Mouse (Mus musculus) G1E-ER4 (cell line): ENCODE measurements around the gene Anapc13. TPM values are rescaled to one million over a fixed set of nuclear protein-coding genes. Genes with fewer than 3 reads are reported as not detected.

Experiments used
- GATA1 ChIP-seq: IDR thresholded peaks from one replicate; pipeline ENCODE4 v1.8.0; 2012; ENCODE audit warnings: low read length, inconsistent platforms
- polyA plus RNA-seq: library from polyadenylated mRNA; stranded (reverse); fragments of >175 nt; gene quantifications from 2 replicates; pipeline ENCODE4 v1.2.3, GENCODE M21; 2012

Gene Anapc13
- 48.4 and 69.3 TPM in 2 replicates for polyA plus RNA-seq

DNA sequence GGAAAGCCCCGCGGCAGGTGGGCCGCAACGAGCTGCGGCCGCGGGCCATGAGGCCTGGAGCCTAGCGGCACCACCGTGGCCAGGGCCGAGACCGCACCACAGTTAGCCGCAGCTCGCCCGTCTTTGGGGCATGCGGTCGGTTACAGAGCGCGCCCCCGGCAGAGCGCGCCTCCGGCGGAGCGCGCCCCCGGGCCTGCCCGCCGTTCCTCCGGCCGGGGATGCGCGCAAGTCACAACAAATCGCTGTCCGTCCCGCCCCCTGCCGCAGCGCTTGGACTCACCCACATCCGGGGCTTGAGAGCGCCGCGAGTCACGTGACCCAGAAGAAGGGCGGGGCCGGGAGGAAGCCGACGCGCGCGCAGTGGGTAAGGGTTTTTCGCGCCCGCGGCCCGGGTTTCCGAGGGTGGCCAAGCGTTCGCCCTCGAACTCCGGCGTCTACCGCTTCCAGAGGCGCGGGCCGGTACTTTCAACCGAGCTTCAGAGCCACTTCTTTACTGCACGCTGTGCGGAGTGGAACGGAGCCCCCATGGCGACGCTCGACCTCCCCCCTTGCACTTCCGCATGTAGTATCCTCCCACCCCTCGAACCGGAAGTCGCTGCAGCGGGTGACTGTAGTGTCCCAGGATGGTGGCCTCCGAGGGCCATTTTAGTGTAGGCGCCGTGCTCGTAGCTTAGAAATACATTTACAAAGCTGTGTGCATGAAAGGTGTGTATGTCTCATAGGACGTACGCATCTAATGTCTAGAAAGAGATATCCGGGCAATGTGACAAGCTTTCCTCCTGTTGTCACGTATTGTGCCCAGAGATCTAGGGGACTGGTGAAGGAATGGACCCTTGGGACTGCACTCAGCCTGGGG, at the start of gene Anapc13, which contains the start of gene Cep63:
Anapc13 (plus strand) TSS at position 314 of the 856 bp plus-strand sequence.
Cep63 (minus strand) TSS at position 552 of the 856 bp plus-strand sequence.
- no peak for TF ChIP-seq GATA1

- TF ChIP-seq GATA1, result no peak
Observed at GRCm38 (mm10) chr9:102577480-102577879, 48.6 kb upstream of the Anapc13 start.

DNA sequence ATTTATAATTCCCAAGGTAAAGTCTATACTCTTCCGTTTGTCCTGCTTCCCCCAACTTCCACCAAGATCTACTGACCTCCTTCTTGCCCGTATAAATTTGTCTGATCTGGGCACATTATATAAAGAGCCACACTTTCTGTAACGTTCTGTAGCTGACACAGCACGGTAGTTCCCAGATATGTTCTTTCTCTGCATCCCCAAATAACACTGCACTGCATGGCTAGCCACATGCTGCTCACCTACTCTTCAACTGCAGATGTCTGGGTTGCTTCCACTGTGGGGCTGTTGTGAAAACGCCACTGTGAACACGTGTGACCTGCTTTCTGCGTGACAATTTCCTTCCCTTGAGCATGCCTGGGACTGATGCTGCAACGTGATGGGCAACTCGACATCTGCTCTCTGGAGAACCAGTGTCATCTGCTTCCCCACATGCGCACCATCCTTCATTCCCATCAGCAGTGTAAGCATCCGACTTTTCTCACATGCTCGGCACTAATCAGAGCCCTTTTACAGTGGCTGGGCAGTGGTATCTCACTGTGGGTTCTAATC, 44.1 kb upstream of the Anapc13 start:
- no peak for TF ChIP-seq GATA1

DNA sequence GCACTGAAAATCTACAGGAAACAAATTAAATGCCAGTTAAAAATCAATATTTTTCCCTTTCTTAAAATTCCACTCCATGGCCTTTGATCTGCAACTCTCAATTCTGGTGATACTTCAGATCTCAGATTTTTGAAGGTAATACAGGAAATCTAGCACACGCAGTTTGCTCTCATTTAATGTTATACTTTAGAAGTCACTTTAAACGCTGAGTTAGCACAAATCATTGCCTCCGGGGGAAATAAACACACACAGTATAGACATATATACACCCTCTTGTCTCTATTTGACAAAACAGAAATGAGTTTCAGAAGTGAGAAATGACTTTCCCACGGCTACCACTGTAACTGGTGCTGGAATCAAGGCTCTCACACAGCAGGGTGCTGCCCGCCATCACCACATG, 38.7 kb upstream of the Anapc13 start:
- TF ChIP-seq GATA1, result no peak

DNA sequence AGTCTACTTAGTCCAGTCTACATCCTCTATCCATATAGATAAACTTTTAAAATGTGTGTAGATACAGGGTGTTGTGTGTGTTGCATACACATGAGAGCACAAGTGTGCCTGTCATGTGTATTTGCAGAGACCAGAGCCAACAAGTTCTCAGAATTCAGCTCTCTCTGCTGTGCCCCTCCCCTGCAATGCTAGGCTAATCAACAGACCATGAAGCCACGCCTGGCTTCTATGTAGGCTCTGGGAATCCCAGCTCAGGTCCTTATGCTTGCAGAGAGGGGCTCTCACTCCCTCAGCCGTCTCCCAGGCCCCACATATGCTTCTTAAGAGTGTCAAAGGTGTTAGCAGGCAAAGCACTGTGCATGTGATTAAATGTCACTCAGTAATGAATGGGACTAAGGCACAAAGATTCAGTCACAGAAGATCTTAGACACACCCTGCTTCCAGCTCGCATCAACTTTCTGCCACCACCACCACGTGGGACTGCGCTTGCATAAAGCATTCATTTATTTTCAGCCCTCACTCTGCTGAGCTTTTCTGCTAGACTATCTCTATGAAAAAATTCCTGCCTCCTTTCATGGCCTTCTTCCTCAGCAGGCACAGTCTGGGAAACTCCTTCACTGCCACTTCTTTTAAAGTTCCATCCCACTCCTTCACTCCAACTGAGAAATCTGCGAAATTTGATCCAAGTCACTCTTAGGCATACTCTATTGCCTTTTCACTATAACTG, 31.3 kb upstream of the Anapc13 start:
- no peak for TF ChIP-seq GATA1

GRCm38 (mm10) chr9:102595662-102596436, 30.2 kb upstream of the Anapc13 start:
- TF ChIP-seq GATA1, result no peak

DNA sequence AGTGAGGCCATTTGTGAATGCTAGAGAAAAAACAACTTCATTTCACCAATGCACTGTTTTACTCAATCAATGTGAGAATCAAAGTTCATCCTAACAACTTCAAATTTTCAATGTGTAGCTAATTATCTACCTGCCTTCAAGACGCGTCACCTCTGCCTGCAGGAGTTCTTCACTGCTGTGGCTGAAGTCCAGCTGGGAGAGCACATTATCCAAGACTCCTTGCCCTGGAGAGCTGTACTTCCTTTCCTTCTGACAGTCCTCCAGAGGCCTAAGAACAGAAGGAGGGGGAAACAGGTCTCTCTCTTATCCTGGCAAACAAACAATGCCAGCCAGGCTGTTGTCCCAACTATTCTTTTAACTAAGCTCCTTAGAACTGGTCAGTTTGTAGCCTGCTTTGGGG, 24.9 kb upstream of the Anapc13 start:
- TF ChIP-seq GATA1, result no peak

DNA sequence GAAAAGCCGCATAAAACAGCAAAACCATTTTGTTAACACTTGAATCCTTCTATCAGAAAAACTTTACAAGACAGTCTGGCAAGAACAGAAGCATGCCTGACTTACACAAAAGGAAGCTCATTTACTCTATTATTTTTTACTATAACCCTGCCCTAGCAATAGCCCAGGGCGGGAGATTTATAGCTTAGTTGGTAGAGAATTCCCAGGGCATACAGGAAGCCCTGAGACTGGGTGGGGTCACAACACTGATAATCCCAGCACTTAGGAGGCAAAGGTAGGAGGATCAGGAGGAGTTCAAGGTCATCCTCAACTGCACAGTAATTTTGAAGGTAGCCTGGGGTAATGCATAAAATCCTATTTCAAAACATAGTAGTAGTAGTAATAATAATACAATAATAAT, 24.4 kb upstream of the Anapc13 start:
- TF ChIP-seq GATA1, result no peak

- TF ChIP-seq GATA1, result no peak
Observed at GRCm38 (mm10) chr9:102605162-102605561, 20.9 kb upstream of the Anapc13 start.

DNA sequence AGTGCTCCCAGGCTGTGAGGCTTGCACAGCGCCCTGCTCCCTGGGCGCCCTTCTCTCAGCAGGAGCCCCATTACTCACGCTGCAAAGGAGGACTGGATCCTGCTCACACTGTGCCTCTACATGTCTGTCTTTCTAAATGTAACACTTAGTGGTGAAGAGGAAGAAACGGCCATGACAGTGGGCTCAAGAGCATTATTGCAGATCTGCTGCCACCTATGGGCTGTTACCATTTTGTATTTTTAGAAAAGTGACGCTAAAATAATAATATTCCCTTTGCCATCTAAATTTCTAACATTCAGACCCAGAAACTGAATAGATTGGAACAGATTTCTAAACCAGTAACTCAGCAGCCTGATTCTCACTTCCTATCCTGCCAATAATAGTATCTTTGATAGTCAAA, 18.6 kb upstream of the Anapc13 start:
- TF ChIP-seq GATA1, result no peak

DNA sequence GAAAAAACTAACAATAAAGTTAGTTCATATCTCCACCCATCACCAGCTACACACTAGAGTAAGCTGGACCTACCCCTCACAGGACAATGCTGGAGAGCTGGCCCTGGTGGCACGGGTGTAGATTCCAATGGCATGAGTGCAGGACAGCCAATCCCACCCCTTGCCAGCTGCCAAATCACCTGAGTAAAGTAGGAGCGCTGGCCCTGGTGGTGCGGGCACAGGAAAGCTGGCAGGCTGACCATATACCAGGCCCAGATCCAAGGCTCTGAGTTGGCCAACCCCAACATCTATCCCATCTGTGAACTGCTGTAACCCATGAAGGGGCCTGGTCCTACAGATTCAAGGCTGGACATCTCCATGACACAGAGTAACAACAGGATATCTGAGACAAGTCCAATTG, 16.9 kb upstream of the Anapc13 start:
- TF ChIP-seq GATA1, result no peak

DNA sequence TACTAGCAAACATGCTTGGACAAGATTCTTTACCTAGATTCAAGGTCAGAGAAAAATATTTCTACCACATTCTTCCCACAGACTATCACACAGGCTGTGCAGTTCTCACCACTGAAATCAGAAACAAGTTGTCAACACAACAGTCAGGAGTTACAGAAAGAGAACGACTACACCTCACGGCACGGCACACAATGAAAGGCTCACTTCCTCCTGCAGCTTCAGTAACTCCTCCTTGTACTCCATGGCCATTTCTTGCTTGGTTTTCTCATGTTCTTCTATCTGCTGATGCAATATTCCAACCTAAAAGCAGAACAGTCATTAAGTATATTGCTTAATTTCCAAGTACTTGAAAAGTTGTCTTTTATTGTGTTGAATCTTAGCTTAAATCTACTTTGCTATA, 11.0 kb upstream of the Anapc13 start:
- TF ChIP-seq GATA1, result no peak

GRCm38 (mm10) chr9:102616267-102616666, 9.8 kb upstream of the Anapc13 start:
- TF ChIP-seq GATA1, result no peak

DNA sequence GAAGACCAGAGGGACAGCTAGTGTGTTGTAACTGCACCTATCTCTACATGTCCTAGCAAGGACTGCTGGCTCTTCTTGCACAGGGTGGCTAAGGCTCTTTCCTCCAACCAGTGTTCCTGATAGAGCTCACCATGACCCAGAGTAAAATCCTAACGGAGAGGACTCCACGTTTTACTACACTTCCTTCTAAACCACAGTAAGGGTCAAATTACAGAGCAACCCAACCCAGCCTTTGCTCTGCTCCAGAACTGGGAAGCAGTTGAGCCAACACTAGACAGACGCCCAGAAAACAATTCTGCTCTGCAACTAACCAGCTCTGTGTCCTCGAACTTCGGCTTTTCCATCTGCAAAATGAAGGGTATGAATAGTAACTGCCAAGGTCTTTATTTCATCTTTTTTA, 4.7 kb upstream of the Anapc13 start:
- no peak for TF ChIP-seq GATA1

GRCm38 (mm10) chr9:102622192-102622857, 3.8 kb upstream of the Anapc13 start:
- no peak for TF ChIP-seq GATA1

DNA sequence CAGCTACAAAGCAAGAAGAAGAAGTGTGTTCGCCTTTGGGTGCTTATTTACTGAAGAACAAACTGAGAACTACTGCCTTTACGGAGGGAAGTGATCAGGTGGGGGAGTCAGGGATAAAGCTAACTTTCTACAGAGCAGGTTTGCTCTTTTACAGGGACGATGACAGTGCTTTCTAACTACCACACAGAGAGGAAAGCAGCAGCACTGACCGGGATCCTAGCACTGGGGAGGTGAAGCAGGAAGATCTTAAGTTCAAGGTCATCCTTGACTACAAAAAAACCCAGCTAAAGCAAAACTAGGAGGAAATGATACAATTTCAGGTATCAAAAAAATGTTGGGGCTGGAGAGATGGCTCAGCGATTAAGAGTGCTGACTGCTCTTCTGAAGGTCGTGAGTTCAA, 3.2 kb upstream of the Anapc13 start:
- no peak for TF ChIP-seq GATA1
